Mouse (Mus musculus) CH12.LX (cell line): ENCODE measurements around the gene Zbtb9.

Source experiments
- JUND ChIP-seq: conservative IDR thresholded peaks from 2 replicates; pipeline ENCODE4 v1.6.1; 2011; ENCODE audit warnings: low read depth, low read length, improper control_type of control experiment
- POLR2A ChIP-seq: IDR thresholded peaks from 2 replicates; pipeline ENCODE4 v1.6.1; 2011; ENCODE audit warnings: low read depth, mild to moderate bottlenecking, improper control_type of control experiment, low read length
- USF1 ChIP-seq: IDR thresholded peaks from 2 replicates; pipeline ENCODE4 v1.6.1; 2014; ENCODE audit warnings: low read depth, mild to moderate bottlenecking, inconsistent platforms, low read length, improper control_type of control experiment

- TF ChIP-seq POLR2A (no peak), JUND (no peak), USF1 (no peak)
Measured at GRCm38 (mm10) chr17:26946567-26946966, 26.4 kb upstream of the Zbtb9 start.
